Mouse (Mus musculus) hindbrain, embryonic 10.5 days (tissue): ENCODE results near the gene Zmiz1. TPM values are rescaled to one million over a fixed set of nuclear protein-coding genes. Genes with fewer than 3 reads are reported as not detected.

ENCODE experiments used
- DNase-seq: peaks from one replicate; pipeline ENCODE4 v3.0.0-alpha.2; 2017; ENCODE audit warnings: low spot score
- H3K27ac ChIP-seq: fragments of 300-500 bp; sonication (generic); 2 replicates; pipeline ENCODE4 v1.5.1; 2016; ENCODE audit warnings: mild to moderate bottlenecking, moderate library complexity
- H3K27me3 ChIP-seq: fragments of 300-500 bp; sonication (generic); 2 replicates; pipeline ENCODE4 v1.6.1; 2016; ENCODE audit warnings: mild to moderate bottlenecking; ENCODE audit not compliant: poor library complexity, insufficient read depth, severe bottlenecking
- H3K36me3 ChIP-seq: fragments of 300-500 bp; sonication (generic); 2 replicates; pipeline ENCODE4 v1.6.1; 2016; ENCODE audit warnings: mild to moderate bottlenecking, moderate library complexity
- H3K4me1 ChIP-seq: fragments of 300-500 bp; sonication (generic); replicated peaks from 2 replicates; pipeline ENCODE4 v1.6.1; 2016; ENCODE audit warnings: mild to moderate bottlenecking
- H3K4me3 ChIP-seq: fragments of 300-500 bp; sonication (generic); 2 replicates; pipeline ENCODE4 v1.5.1; 2016; ENCODE audit warnings: mild to moderate bottlenecking, moderate library complexity
- H3K9me3 ChIP-seq: fragments of 300-500 bp; sonication (generic); 2 replicates; pipeline ENCODE4 v1.6.1; 2016; ENCODE audit warnings: mild to moderate bottlenecking, moderate library complexity
- WGBS: fragments of 180-500 bp; shearing (Covaris S2); methylation state at CpG from one replicate; pipeline ENCODE4 v1.1.7; 2016; 5-methylcytosine and 5-hydroxymethylcytosine counted together
- polyA plus RNA-seq: library from polyadenylated mRNA; unstranded; fragments of >200 nt; fragmentation: Nextera tagmentation; extraction: Ambion mirVana; gene quantifications from 2 replicates; pipeline ENCODE4 v1.2.1, GENCODE M21; 2016

Gene Zmiz1
- polyA plus RNA-seq, 1 experiment from 2014 or later, result 60.1 TPM

GRCm38 (mm10) chr14:25695059-25695458 is 236.1 kb downstream of the Zmiz1 start:
- 72% methylated on average over 6 of the region's 6 CpGs for WGBS
- peak overlapping the region; percentile 92; the same call in 1 of the 2 replicates for H3K27ac ChIP-seq

GRCm38 (mm10) chr14:25696356-25696755 is 237.4 kb downstream of the Zmiz1 start:
- Histone ChIP-seq H3K4me1 (peaks cover 35% of the 10 kb centered on the region), H3K9me3 (no peaks in the 10 kb centered on the region), H3K36me3 (peaks cover 53% of the 10 kb centered on the region), H3K4me3 (no peak overlapping the region), H3K27ac (no peak overlapping the region), H3K27me3 (0 out of 2 replicates have a peak, but pooled peaks cover 8% of the 10 kb centered on the region)
- DNase-seq, result no peak
- WGBS, result 79% methylated on average over 2 of the region's 2 CpGs

More at GRCm38 (mm10) chr14:25695059-25695458, 236.1 kb downstream of the Zmiz1 start:
- Histone ChIP-seq H3K9me3 (no peaks in the 10 kb centered on the region), H3K4me1 (peaks cover 35% of the 10 kb centered on the region), H3K36me3 (peaks cover 47% of the 10 kb centered on the region), H3K4me3 (peak overlapping the region; percentile 80), H3K27me3 (0 out of 2 replicates have a peak, but pooled peaks cover 8% of the 10 kb centered on the region)
- no peak for DNase-seq

- peaks cover 37% of the 10 kb centered on the region for H3K36me3 ChIP-seq
- no peak for DNase-seq
- H3K9me3 ChIP-seq, result no peaks in the 10 kb centered on the region
- no peaks in the 10 kb centered on the region for H3K27me3 ChIP-seq
- H3K4me3 ChIP-seq, result no peak overlapping the region
- no peak overlapping the region for H3K27ac ChIP-seq
- H3K4me1 ChIP-seq, result peaks cover 4% of the 10 kb centered on the region; the same call in 1 of the 2 replicates
Measured at GRCm38 (mm10) chr14:25701986-25702385, 243.0 kb downstream of the Zmiz1 start.

GRCm38 (mm10) chr14:25707691-25708181 is 248.8 kb downstream of the Zmiz1 start:
- Histone ChIP-seq H3K27me3 (no peaks in the 10 kb centered on the region), H3K9me3 (no peaks in the 10 kb centered on the region), H3K36me3 (no peaks in the 10 kb centered on the region), H3K4me1 (peaks cover 47% of the 10 kb centered on the region), H3K27ac (peak overlapping the region; percentile 53; the same call in 1 of the 2 replicates), H3K4me3 (no peak overlapping the region)
- WGBS, result 62% methylated on average over 5 of the region's 5 CpGs
- DNase-seq, result peak; percentile 58

GRCm38 (mm10) chr14:25708451-25708850 is 249.5 kb downstream of the Zmiz1 start:
- DNase-seq, result no peak

GRCm38 (mm10) chr14:25708917-25709316 is 249.9 kb downstream of the Zmiz1 start:
- Histone ChIP-seq H3K4me3 (no peak overlapping the region), H3K9me3 (no peaks in the 10 kb centered on the region), H3K27me3 (no peaks in the 10 kb centered on the region), H3K4me1 (peaks cover 54% of the 10 kb centered on the region), H3K36me3 (no peaks in the 10 kb centered on the region), H3K27ac (peak overlapping the region; percentile 77)
- 87% methylated on average over 2 of the region's 2 CpGs for WGBS
- DNase-seq, result no peak

More at GRCm38 (mm10) chr14:25708451-25708850, 249.5 kb downstream of the Zmiz1 start:
- no peak overlapping the region for H3K4me3 ChIP-seq
- no peaks in the 10 kb centered on the region for H3K9me3 ChIP-seq
- H3K27ac ChIP-seq, result peak overlapping the region; percentile 77
- H3K27me3 ChIP-seq, result no peaks in the 10 kb centered on the region
- H3K36me3 ChIP-seq, result no peaks in the 10 kb centered on the region
- peaks cover 49% of the 10 kb centered on the region for H3K4me1 ChIP-seq
- 73% methylated on average over 4 of the region's 4 CpGs for WGBS

- H3K9me3 ChIP-seq, result no peaks in the 10 kb centered on the region
- peak overlapping the region; percentile 77; the same call in 1 of the 2 replicates for H3K27ac ChIP-seq
- H3K4me1 ChIP-seq, result peaks cover 64% of the 10 kb centered on the region
- no peak overlapping the region for H3K4me3 ChIP-seq
- H3K36me3 ChIP-seq, result 0 out of 2 replicates have a peak, but pooled peaks cover 6% of the 10 kb centered on the region
- 72% methylated on average over 4 of the region's 4 CpGs for WGBS
- H3K27me3 ChIP-seq, result no peaks in the 10 kb centered on the region
- no peak for DNase-seq
Measured at GRCm38 (mm10) chr14:25710073-25710472, 251.1 kb downstream of the Zmiz1 start.

- no peak for DNase-seq
- Histone ChIP-seq H3K4me1 (peaks cover 64% of the 10 kb centered on the region), H3K27me3 (no peaks in the 10 kb centered on the region), H3K4me3 (no peak overlapping the region), H3K27ac (peak overlapping the region; percentile 20; the same call in 1 of the 2 replicates), H3K9me3 (no peaks in the 10 kb centered on the region), H3K36me3 (0 out of 2 replicates have a peak, but pooled peaks cover 7% of the 10 kb centered on the region)
- 67% methylated on average over 4 of the region's 4 CpGs for WGBS
Measured at GRCm38 (mm10) chr14:25710681-25711080, 251.7 kb downstream of the Zmiz1 start.

- H3K36me3 ChIP-seq, result 0 out of 2 replicates have a peak, but pooled peaks cover 7% of the 10 kb centered on the region
- H3K4me1 ChIP-seq, result peaks cover 64% of the 10 kb centered on the region
- peak overlapping the region; percentile 20; the same call in 1 of the 2 replicates for H3K27ac ChIP-seq
- H3K27me3 ChIP-seq, result no peaks in the 10 kb centered on the region
- 79% methylated on average over 7 of the region's 7 CpGs for WGBS
- no peaks in the 10 kb centered on the region for H3K9me3 ChIP-seq
- no peak for DNase-seq
- H3K4me3 ChIP-seq, result no peak overlapping the region
Measured at GRCm38 (mm10) chr14:25711177-25711576, 252.2 kb downstream of the Zmiz1 start.

- DNase-seq, result no peak
- H3K4me1 ChIP-seq, result peaks cover 64% of the 10 kb centered on the region
- H3K4me3 ChIP-seq, result no peak overlapping the region
- no peak overlapping the region for H3K27ac ChIP-seq
- no peaks in the 10 kb centered on the region for H3K9me3 ChIP-seq
- H3K36me3 ChIP-seq, result 0 out of 2 replicates have a peak, but pooled peaks cover 7% of the 10 kb centered on the region
- H3K27me3 ChIP-seq, result no peaks in the 10 kb centered on the region
- 73% methylated on average over 8 of the region's 8 CpGs for WGBS
Measured at GRCm38 (mm10) chr14:25711602-25712001, 252.6 kb downstream of the Zmiz1 start.

- no peaks in the 10 kb centered on the region for H3K9me3 ChIP-seq
- H3K4me3 ChIP-seq, result no peak overlapping the region
- peaks cover 70% of the 10 kb centered on the region for H3K4me1 ChIP-seq
- H3K36me3 ChIP-seq, result 0 out of 2 replicates have a peak, but pooled peaks cover 7% of the 10 kb centered on the region
- no peaks in the 10 kb centered on the region for H3K27me3 ChIP-seq
- DNase-seq, result no peak
- 21% methylated on average over 4 of the region's 4 CpGs for WGBS
- H3K27ac ChIP-seq, result peak overlapping the region; percentile 5; the same call in 1 of the 2 replicates
Measured at GRCm38 (mm10) chr14:25713443-25713842, 254.5 kb downstream of the Zmiz1 start.
